Mouse (Mus musculus) heart, adult 9 months (tissue): ENCODE results near the gene Kif27.
A peak's percentile ranks its signal among the peaks of the same experiment; 100 is the strongest.
"Not testable (repeated sequence)": the region's sequence is repeated elsewhere in the genome, so short reads cannot be mapped to it uniquely, and the experiment has no call there.

Experiments
- DNase-seq, 2 experiments: peaks; one replicate each; pipeline ENCODE4 v3.0.0; 2022; ENCODE audit warnings: low spot score in 2 of 2

Gene Kif27

GRCm38 (mm10) chr13:58358629-58359303, at the start of gene Kif27:
Kif27 (minus strand) TSS chr13:58359122.
- DNase-seq = peak; percentile 66 to 74

- DNase-seq = not testable (repeated sequence)
These were observed 44.3 kb upstream of the Kif27 start, which contains the start of gene Hnrnpk for GRCm38 (mm10) chr13:58403243-58403642. Hnrnpk (minus strand) TSS chr13:58403343.

- no peak for DNase-seq
These were observed 43.8 kb upstream of the Kif27 start for GRCm38 (mm10) chr13:58402744-58403110.

- peak; percentile 96 to 97 for DNase-seq
These were observed 43.3 kb upstream of the Kif27 start, which contains the start of gene Rmi1 for GRCm38 (mm10) chr13:58402003-58402743. Rmi1 (plus strand) TSS chr13:58402248.

- peak; percentile 53 to 60 for DNase-seq
These were observed 42.4 kb upstream of the Kif27 start for GRCm38 (mm10) chr13:58401135-58402002.

- DNase-seq = no peak
These were observed 41.7 kb upstream of the Kif27 start for GRCm38 (mm10) chr13:58400576-58400975.

GRCm38 (mm10) chr13:58397651-58398050, 38.7 kb upstream of the Kif27 start:
- DNase-seq = no peak

GRCm38 (mm10) chr13:58394392-58394791, 35.5 kb upstream of the Kif27 start:
- not testable (repeated sequence) for DNase-seq

GRCm38 (mm10) chr13:58389324-58389951, 30.5 kb upstream of the Kif27 start:
- no peak for DNase-seq

- DNase-seq = no peak
These were observed 29.5 kb upstream of the Kif27 start for GRCm38 (mm10) chr13:58388379-58388778.

GRCm38 (mm10) chr13:58387948-58388347, 29.0 kb upstream of the Kif27 start:
- DNase-seq = peak; percentile 39 to 44

GRCm38 (mm10) chr13:58385547-58385920, 26.6 kb upstream of the Kif27 start:
- DNase-seq = no peak

GRCm38 (mm10) chr13:58384779-58385546, 26.0 kb upstream of the Kif27 start, which contains the start of gene 2210016F16Rik:
2210016F16Rik (minus strand) TSS chr13:58385225.
- peak; percentile 57 to 62 for DNase-seq

GRCm38 (mm10) chr13:58384371-58384770, 25.4 kb upstream of the Kif27 start:
- no peak for DNase-seq

- DNase-seq = no peak
These were observed 14.2 kb upstream of the Kif27 start for GRCm38 (mm10) chr13:58373153-58373470.

GRCm38 (mm10) chr13:58372278-58373152, 13.6 kb upstream of the Kif27 start:
- DNase-seq = no peak

- no peak for DNase-seq
These were observed 9.9 kb upstream of the Kif27 start for GRCm38 (mm10) chr13:58368835-58369234.

- DNase-seq = no peak
These were observed 8.7 kb upstream of the Kif27 start for GRCm38 (mm10) chr13:58367641-58368040.

GRCm38 (mm10) chr13:58366373-58366772, 7.5 kb upstream of the Kif27 start:
- DNase-seq = no peak

GRCm38 (mm10) chr13:58365179-58365578, 6.3 kb upstream of the Kif27 start:
- not testable (repeated sequence) for DNase-seq
